Mouse (Mus musculus): ENCODE measurements at regions not wholly inside any gene's neighbourhood (a gene's known extent, or its start where the extent isn't known, plus 50 kb on each side); places are given as distances from the start of the nearest gene placed in this dataset.

GRCm38 (mm10) chr11:22626407-22626806 lies 114.5 kb downstream of the Tmem17 start:
- Histone ChIP-seq H3K9ac (ENCODE audit: low read depth, low read length) (no peak overlapping the region), H3K9me3 (replicated peaks; ENCODE audit: control insufficient read depth, low read length, poor library complexity, severe bottlenecking) (no peaks in the 10 kb centered on the region), H3K27ac (ENCODE audit: low read length) (no peak overlapping the region), H3K4me2 (ENCODE audit: low read length) (no peak overlapping the region), H3K36me3 (ENCODE audit: control insufficient read depth, insufficient read depth, low read length) (no peaks in the 10 kb centered on the region), H3K4me1 (ENCODE audit: control insufficient read depth, insufficient read depth, low read length) (peaks cover 3% of the 10 kb centered on the region; the same call in 1 of the 2 replicates), H3K4me3 (ENCODE audit: low read depth, low read length) (no peak overlapping the region), H3K27me3 (ENCODE audit: control insufficient read depth, insufficient read depth, low read depth, low read length) (no peaks in the 10 kb centered on the region)
- ATAC-seq = no peak
- 100% methylated on average over 1 of the region's 1 CpGs for WGBS

- no peaks in the 10 kb centered on the region for H3K36me3 ChIP-seq (ENCODE audit: control insufficient read depth, insufficient read depth, low read length)
- H3K4me3 ChIP-seq (ENCODE audit: low read depth, low read length) = no peak overlapping the region
- H3K9ac ChIP-seq (ENCODE audit: low read depth, low read length) = no peak overlapping the region
- peaks cover 8% of the 10 kb centered on the region for H3K4me1 ChIP-seq (ENCODE audit: control insufficient read depth, insufficient read depth, low read length)
- H3K27ac ChIP-seq (ENCODE audit: low read length) = no peak overlapping the region
- no peak for ATAC-seq
- no peaks in the 10 kb centered on the region for H3K9me3 ChIP-seq (replicated peaks; ENCODE audit: control insufficient read depth, low read length, poor library complexity, severe bottlenecking)
- 83% methylated on average over 5 of the region's 5 CpGs for WGBS
- H3K27me3 ChIP-seq (ENCODE audit: control insufficient read depth, insufficient read depth, low read depth, low read length) = no peaks in the 10 kb centered on the region
- H3K4me2 ChIP-seq (ENCODE audit: low read length) = no peak overlapping the region
Measured at GRCm38 (mm10) chr11:22628497-22628896, 116.6 kb downstream of the Tmem17 start.

GRCm38 (mm10) chr11:22628979-22629378 lies 117.1 kb downstream of the Tmem17 start:
- Histone ChIP-seq H3K9ac (ENCODE audit: low read depth, low read length) (no peak overlapping the region), H3K4me3 (ENCODE audit: low read depth, low read length) (no peak overlapping the region), H3K9me3 (replicated peaks; ENCODE audit: control insufficient read depth, low read length, poor library complexity, severe bottlenecking) (no peaks in the 10 kb centered on the region), H3K36me3 (ENCODE audit: control insufficient read depth, insufficient read depth, low read length) (no peaks in the 10 kb centered on the region), H3K4me2 (ENCODE audit: low read length) (no peak overlapping the region), H3K27ac (ENCODE audit: low read length) (no peak overlapping the region), H3K4me1 (ENCODE audit: control insufficient read depth, insufficient read depth, low read length) (peaks cover 8% of the 10 kb centered on the region), H3K27me3 (ENCODE audit: control insufficient read depth, insufficient read depth, low read depth, low read length) (no peaks in the 10 kb centered on the region)
- ATAC-seq = no peak
- WGBS = 76% methylated on average over 5 of the region's 5 CpGs

- H3K4me3 ChIP-seq (ENCODE audit: low read depth, low read length) = 0 out of 2 replicates have a peak overlapping the region, but pooled peaks have one; percentile 6
Measured at GRCm38 (mm10) chr11:22629581-22629980, 117.7 kb downstream of the Tmem17 start.

GRCm38 (mm10) chr11:22629991-22630390 lies 118.1 kb downstream of the Tmem17 start:
- Histone ChIP-seq H3K27me3 (ENCODE audit: control insufficient read depth, insufficient read depth, low read depth, low read length) (no peaks in the 10 kb centered on the region), H3K4me3 (ENCODE audit: low read depth, low read length) (no peak overlapping the region), H3K4me1 (ENCODE audit: control insufficient read depth, insufficient read depth, low read length) (peaks cover 8% of the 10 kb centered on the region), H3K36me3 (ENCODE audit: control insufficient read depth, insufficient read depth, low read length) (no peaks in the 10 kb centered on the region), H3K9me3 (replicated peaks; ENCODE audit: control insufficient read depth, low read length, poor library complexity, severe bottlenecking) (no peaks in the 10 kb centered on the region), H3K4me2 (ENCODE audit: low read length) (peak overlapping the region; percentile 40; the same call in 1 of the 2 replicates), H3K9ac (ENCODE audit: low read depth, low read length) (no peak overlapping the region), H3K27ac (ENCODE audit: low read length) (no peak overlapping the region)
- no peak for ATAC-seq
- 76% methylated on average over 4 of the region's 4 CpGs for WGBS

More at GRCm38 (mm10) chr11:22629581-22629980, 117.7 kb downstream of the Tmem17 start:
- Histone ChIP-seq H3K27me3 (ENCODE audit: control insufficient read depth, insufficient read depth, low read depth, low read length) (no peaks in the 10 kb centered on the region), H3K27ac (ENCODE audit: low read length) (no peak overlapping the region), H3K4me1 (ENCODE audit: control insufficient read depth, insufficient read depth, low read length) (peaks cover 8% of the 10 kb centered on the region), H3K9me3 (replicated peaks; ENCODE audit: control insufficient read depth, low read length, poor library complexity, severe bottlenecking) (no peaks in the 10 kb centered on the region), H3K4me2 (ENCODE audit: low read length) (peak overlapping the region; percentile 40; the same call in 1 of the 2 replicates), H3K36me3 (ENCODE audit: control insufficient read depth, insufficient read depth, low read length) (no peaks in the 10 kb centered on the region), H3K9ac (ENCODE audit: low read depth, low read length) (peak overlapping the region; percentile 50; the same call in 1 of the 2 replicates)
- ATAC-seq = no peak
- 35% methylated on average over 13 of the region's 13 CpGs for WGBS

- Histone ChIP-seq H3K4me1 (ENCODE audit: control insufficient read depth, insufficient read depth, low read length) (peaks cover 8% of the 10 kb centered on the region), H3K27ac (ENCODE audit: low read length) (no peak overlapping the region), H3K9ac (ENCODE audit: low read depth, low read length) (no peak overlapping the region), H3K27me3 (ENCODE audit: control insufficient read depth, insufficient read depth, low read depth, low read length) (no peaks in the 10 kb centered on the region), H3K9me3 (replicated peaks; ENCODE audit: control insufficient read depth, low read length, poor library complexity, severe bottlenecking) (no peaks in the 10 kb centered on the region), H3K36me3 (ENCODE audit: control insufficient read depth, insufficient read depth, low read length) (no peaks in the 10 kb centered on the region), H3K4me3 (ENCODE audit: low read depth, low read length) (no peak overlapping the region), H3K4me2 (ENCODE audit: low read length) (no peak overlapping the region)
- WGBS = 76% methylated on average over 5 of the region's 5 CpGs
- no peak; the same call in 1 of the 2 replicates for ATAC-seq
Measured at GRCm38 (mm10) chr11:22630982-22631381, 119.1 kb downstream of the Tmem17 start.

GRCm38 (mm10) chr11:22631606-22632313 lies 119.9 kb downstream of the Tmem17 start:
- H3K4me3 ChIP-seq (ENCODE audit: low read depth, low read length) = no peak overlapping the region
- WGBS = 14% methylated on average over 6 of the region's 6 CpGs
- peak overlapping the region; percentile 29; the same call in 1 of the 2 replicates for H3K27ac ChIP-seq (ENCODE audit: low read length)

GRCm38 (mm10) chr11:22632314-22632700 lies 120.4 kb downstream of the Tmem17 start:
- Histone ChIP-seq H3K27me3 (ENCODE audit: control insufficient read depth, insufficient read depth, low read depth, low read length) (no peaks in the 10 kb centered on the region), H3K9ac (ENCODE audit: low read depth, low read length) (no peak overlapping the region), H3K27ac (ENCODE audit: low read length) (no peak overlapping the region), H3K9me3 (replicated peaks; ENCODE audit: control insufficient read depth, low read length, poor library complexity, severe bottlenecking) (no peaks in the 10 kb centered on the region), H3K4me1 (ENCODE audit: control insufficient read depth, insufficient read depth, low read length) (peaks cover 8% of the 10 kb centered on the region), H3K36me3 (ENCODE audit: control insufficient read depth, insufficient read depth, low read length) (no peaks in the 10 kb centered on the region), H3K4me3 (ENCODE audit: low read depth, low read length) (no peak overlapping the region), H3K4me2 (ENCODE audit: low read length) (no peak overlapping the region)
- 0 out of 2 replicates have a peak, but pooled peaks have one; percentile 19 for ATAC-seq

More at GRCm38 (mm10) chr11:22631606-22632313, 119.9 kb downstream of the Tmem17 start:
- Histone ChIP-seq H3K9ac (ENCODE audit: low read depth, low read length) (peak overlapping the region; percentile 22; the same call in 1 of the 2 replicates), H3K9me3 (replicated peaks; ENCODE audit: control insufficient read depth, low read length, poor library complexity, severe bottlenecking) (no peaks in the 10 kb centered on the region), H3K4me2 (ENCODE audit: low read length) (peak overlapping the region; percentile 40; the same call in 1 of the 2 replicates), H3K36me3 (ENCODE audit: control insufficient read depth, insufficient read depth, low read length) (no peaks in the 10 kb centered on the region), H3K4me1 (ENCODE audit: control insufficient read depth, insufficient read depth, low read length) (peaks cover 8% of the 10 kb centered on the region), H3K27me3 (ENCODE audit: control insufficient read depth, insufficient read depth, low read depth, low read length) (no peaks in the 10 kb centered on the region)
- peak; percentile 75 for ATAC-seq

GRCm38 (mm10) chr11:22632988-22633387 lies 121.1 kb downstream of the Tmem17 start:
- H3K36me3 ChIP-seq (ENCODE audit: control insufficient read depth, insufficient read depth, low read length) = no peaks in the 10 kb centered on the region
- no peak overlapping the region for H3K4me2 ChIP-seq (ENCODE audit: low read length)
- H3K4me3 ChIP-seq (ENCODE audit: low read depth, low read length) = no peak overlapping the region
- no peak overlapping the region for H3K27ac ChIP-seq (ENCODE audit: low read length)
- WGBS = 82% methylated on average over 5 of the region's 5 CpGs
- peaks cover 8% of the 10 kb centered on the region for H3K4me1 ChIP-seq (ENCODE audit: control insufficient read depth, insufficient read depth, low read length)
- H3K27me3 ChIP-seq (ENCODE audit: control insufficient read depth, insufficient read depth, low read depth, low read length) = no peaks in the 10 kb centered on the region
- no peak overlapping the region for H3K9ac ChIP-seq (ENCODE audit: low read depth, low read length)
- ATAC-seq = no peak
- no peaks in the 10 kb centered on the region for H3K9me3 ChIP-seq (replicated peaks; ENCODE audit: control insufficient read depth, low read length, poor library complexity, severe bottlenecking)
